Mouse (Mus musculus): ENCODE results near the gene Tmem222. TPM values are rescaled to one million over a fixed set of nuclear protein-coding genes. Genes with fewer than 3 reads are reported as not detected.

Gene Tmem222
- polyA plus RNA-seq, 1 experiment from 2014 or later: 52.4 TPM

GRCm38 (mm10) chr4:133217641-133218040 lies 60.0 kb downstream of the Tmem222 start:
- no peak overlapping the region for H3K9ac ChIP-seq

More at GRCm38 (mm10) chr4:133217641-133218040, 60.0 kb downstream of the Tmem222 start:
- Histone ChIP-seq H3K27ac (ENCODE audit: poor library complexity, severe bottlenecking) (no peak overlapping the region), H3K27me3 (replicated peaks) (peaks cover 58% of the 10 kb centered on the region), H3K9me3 (replicated peaks) (no peaks in the 10 kb centered on the region), H3K4me2 (no peak overlapping the region), H3K36me3 (no peaks in the 10 kb centered on the region), H3K4me1 (replicated peaks) (peaks cover 20% of the 10 kb centered on the region), H3K4me3 (no peak overlapping the region)
- 4% methylated on average over 5 of the region's 5 CpGs for WGBS
- no peak for ATAC-seq (ENCODE audit: insufficient number of reproducible peaks, low FRiP score)

Other genes starting within 250 kb of the Tmem222 start
- 68.5 and 70.1 TPM in 2 replicates for gene Wasf2, start 147.3 kb downstream of the Tmem222 start, polyA plus RNA-seq (2016; fragmentation: Nextera tagmentation; extraction: Ambion mirVana)
- 0.34 TPM in 1 of 2 replicates, not detected in the other for gene Cd164l2, start 65.7 kb downstream of the Tmem222 start, polyA plus RNA-seq (2016; fragmentation: Nextera tagmentation; extraction: Ambion mirVana)
- 0.27 and 0.37 TPM in 2 replicates for gene Gpr3, start 65.3 kb downstream of the Tmem222 start, polyA plus RNA-seq (2016; fragmentation: Nextera tagmentation; extraction: Ambion mirVana)
- 2.3 and 3.2 TPM in 2 replicates for gene Map3k6, start 37.0 kb downstream of the Tmem222 start, polyA plus RNA-seq (2016; fragmentation: Nextera tagmentation; extraction: Ambion mirVana)
- gene Sytl1, start 14.7 kb downstream of the Tmem222 start, polyA plus RNA-seq (2016; fragmentation: Nextera tagmentation; extraction: Ambion mirVana): 0.41 and 0.47 TPM in 2 replicates
- gene Wdtc1, start 75.7 kb upstream of the Tmem222 start, polyA plus RNA-seq (2016; fragmentation: Nextera tagmentation; extraction: Ambion mirVana): 16.1 and 17.9 TPM in 2 replicates
- 7.3 and 8.8 TPM in 2 replicates for gene Slc9a1, start 91.9 kb upstream of the Tmem222 start, polyA plus RNA-seq (2016; fragmentation: Nextera tagmentation; extraction: Ambion mirVana)
- gene Tent5b, start 202.3 kb upstream of the Tmem222 start, polyA plus RNA-seq (2016; fragmentation: Nextera tagmentation; extraction: Ambion mirVana): 0.88 and 1.3 TPM in 2 replicates
- gene Trnp1, start 220.8 kb upstream of the Tmem222 start, polyA plus RNA-seq (2016; fragmentation: Nextera tagmentation; extraction: Ambion mirVana): 1.2 TPM in 2 replicates
- 0.42 and 0.78 TPM in 2 replicates for gene Kdf1, start 241.2 kb upstream of the Tmem222 start, polyA plus RNA-seq (2016; fragmentation: Nextera tagmentation; extraction: Ambion mirVana)